14 mouse cellular contexts compared by ENCODE assay signal in genomic region chr4:102913700-102914327, GRCm38 (mm10).
DNase-seq lines count a peak whose midpoint lies in the region; ATAC-seq and TF ChIP-seq lines count a peak whose summit lies in the region.
"Had no signal": no experiment of that assay in that cellular context is flagged by ENCODE, and none has a peak within 500 bp of the region (broad histone marks: within the 10 kb centered on the region; RNA-seq: fewer than 3 reads in every experiment).

No protein-coding gene starts in this region.

- no peaks in the 10 kb centered on the region for H3K36me3 ChIP-seq in intestine, postnatal 0 days (ENCODE audit: control insufficient read depth, insufficient read depth)
- no peaks in the 10 kb centered on the region for H3K36me3 ChIP-seq in intestine, embryonic 16.5 days (ENCODE audit: control insufficient read depth, insufficient read depth, low read length)
- H3K36me3 ChIP-seq in hindbrain, embryonic 13.5 days = peaks cover 38% of the 10 kb centered on the region
- H3K36me3 ChIP-seq: forebrain, embryonic 10.5 days; lung, embryonic 15.5 days had no signal

- H3K27ac ChIP-seq in intestine, postnatal 0 days (ENCODE audit: low read depth, low read length) = no peak overlapping the region
- no peak overlapping the region for H3K27ac ChIP-seq in intestine, embryonic 16.5 days (ENCODE audit: low read length)
- H3K27ac ChIP-seq in hindbrain, embryonic 13.5 days = no peak overlapping the region
- H3K27ac ChIP-seq: forebrain, embryonic 10.5 days; lung, embryonic 15.5 days had no signal

- 76% methylated on average over 5 of the region's 5 CpGs for WGBS in intestine, postnatal 0 days
- 73% methylated on average over 5 of the region's 5 CpGs for WGBS in intestine, embryonic 16.5 days
- 72% methylated on average over 5 of the region's 5 CpGs for WGBS in hindbrain, embryonic 13.5 days

- no peaks in the 10 kb centered on the region for H3K9me3 ChIP-seq in intestine, postnatal 0 days (ENCODE audit: control insufficient read depth)
- no peaks in the 10 kb centered on the region for H3K9me3 ChIP-seq in intestine, embryonic 16.5 days (ENCODE audit: control insufficient read depth, low read length)
- no peaks in the 10 kb centered on the region for H3K9me3 ChIP-seq in hindbrain, embryonic 13.5 days
- H3K9me3 ChIP-seq: forebrain, embryonic 10.5 days; lung, embryonic 15.5 days had no signal

- peak; percentile 38 for TF ChIP-seq CTCF in intestine, postnatal 0 days (IDR thresholded peaks at IDR 0.05; ENCODE audit: low read depth)

- H3K4me3 ChIP-seq in intestine, postnatal 0 days (ENCODE audit: low read depth, low read length) = no peak overlapping the region
- H3K4me3 ChIP-seq in intestine, embryonic 16.5 days (ENCODE audit: low read length) = no peak overlapping the region
- no peak overlapping the region for H3K4me3 ChIP-seq in hindbrain, embryonic 13.5 days
- H3K4me3 ChIP-seq: forebrain, embryonic 10.5 days; lung, embryonic 15.5 days had no signal

- H3K4me1 ChIP-seq in intestine, postnatal 0 days (replicated peaks; ENCODE audit: control insufficient read depth, insufficient read depth, low read length) = no peaks in the 10 kb centered on the region
- no peaks in the 10 kb centered on the region for H3K4me1 ChIP-seq in intestine, embryonic 16.5 days (ENCODE audit: control insufficient read depth, insufficient read depth, low read length)
- no peaks in the 10 kb centered on the region for H3K4me1 ChIP-seq in hindbrain, embryonic 13.5 days (replicated peaks)
- H3K4me1 ChIP-seq: forebrain, embryonic 10.5 days; lung, embryonic 15.5 days had no signal

- H3K4me2 ChIP-seq in intestine, postnatal 0 days (replicated peaks; ENCODE audit: low read depth) = no peak overlapping the region
- H3K4me2 ChIP-seq in intestine, embryonic 16.5 days (ENCODE audit: low read depth, low read length) = no peak overlapping the region
- H3K4me2 ChIP-seq in hindbrain, embryonic 13.5 days = no peak overlapping the region
- H3K4me2 ChIP-seq: lung, embryonic 15.5 days had no signal

- peak; percentile 44 for DNase-seq in 3T3-L1 (ENCODE audit: low read depth, low spot score)
- DNase-seq in NIH3T3 (ENCODE audit: low read depth) = peak; percentile 40
- DNase-seq in spleen, postnatal 4 days (ENCODE audit: low spot score in 2 of 2) = no peak
- DNase-seq: adrenal gland, postnatal 10 days; heart, adult 18-20 months; kidney, adult 11 months; kidney, postnatal 4 days had no signal

- H3K9ac ChIP-seq in intestine, postnatal 0 days (ENCODE audit: low read depth, low read length) = no peak overlapping the region
- H3K9ac ChIP-seq in intestine, embryonic 16.5 days (ENCODE audit: low read depth, low read length) = no peak overlapping the region
- H3K9ac ChIP-seq in hindbrain, embryonic 13.5 days = no peak overlapping the region
- H3K9ac ChIP-seq: lung, embryonic 15.5 days had no signal

- H3K27me3 ChIP-seq in intestine, postnatal 0 days (replicated peaks; ENCODE audit: control insufficient read depth, insufficient read depth, low read length) = no peaks in the 10 kb centered on the region
- H3K27me3 ChIP-seq in intestine, embryonic 16.5 days (replicated peaks; ENCODE audit: control insufficient read depth, insufficient read depth, low read length) = no peaks in the 10 kb centered on the region
- H3K27me3 ChIP-seq in hindbrain, embryonic 13.5 days = no peaks in the 10 kb centered on the region
- H3K27me3 ChIP-seq: lung, embryonic 15.5 days had no signal

- no peak for ATAC-seq in intestine, postnatal 0 days
- no peak for ATAC-seq in intestine, embryonic 16.5 days
- peak; percentile 72 for ATAC-seq in megakaryocyte progenitor cell, adult 5-6 weeks (replicated peaks; ENCODE audit: poor library complexity)
- ATAC-seq in erythroblast, adult 5-6 weeks (replicated peaks; ENCODE audit: low FRiP score, poor library complexity, severe bottlenecking) = no peak
- ATAC-seq in hindbrain, embryonic 13.5 days (ENCODE audit: low FRiP score) = no peak

Comparison
In these comparisons a context has a peak if more than half of its experiments do, and no peak if none do; other contexts are left out.
1. DNase-seq: peak in 3T3-L1 (single experiment) and NIH3T3 (single experiment); none in spleen, postnatal 4 days (0 of 2).